Mouse (Mus musculus): ENCODE measurements around the gene Shank1. TPM values are rescaled to one million over a fixed set of nuclear protein-coding genes. Genes with fewer than 3 reads are reported as not detected.

The Shank1 gene
- under 1 TPM; 0.02 to 0.10 TPM for polyA plus RNA-seq (2017; shearing (Covaris generic))

DNA sequence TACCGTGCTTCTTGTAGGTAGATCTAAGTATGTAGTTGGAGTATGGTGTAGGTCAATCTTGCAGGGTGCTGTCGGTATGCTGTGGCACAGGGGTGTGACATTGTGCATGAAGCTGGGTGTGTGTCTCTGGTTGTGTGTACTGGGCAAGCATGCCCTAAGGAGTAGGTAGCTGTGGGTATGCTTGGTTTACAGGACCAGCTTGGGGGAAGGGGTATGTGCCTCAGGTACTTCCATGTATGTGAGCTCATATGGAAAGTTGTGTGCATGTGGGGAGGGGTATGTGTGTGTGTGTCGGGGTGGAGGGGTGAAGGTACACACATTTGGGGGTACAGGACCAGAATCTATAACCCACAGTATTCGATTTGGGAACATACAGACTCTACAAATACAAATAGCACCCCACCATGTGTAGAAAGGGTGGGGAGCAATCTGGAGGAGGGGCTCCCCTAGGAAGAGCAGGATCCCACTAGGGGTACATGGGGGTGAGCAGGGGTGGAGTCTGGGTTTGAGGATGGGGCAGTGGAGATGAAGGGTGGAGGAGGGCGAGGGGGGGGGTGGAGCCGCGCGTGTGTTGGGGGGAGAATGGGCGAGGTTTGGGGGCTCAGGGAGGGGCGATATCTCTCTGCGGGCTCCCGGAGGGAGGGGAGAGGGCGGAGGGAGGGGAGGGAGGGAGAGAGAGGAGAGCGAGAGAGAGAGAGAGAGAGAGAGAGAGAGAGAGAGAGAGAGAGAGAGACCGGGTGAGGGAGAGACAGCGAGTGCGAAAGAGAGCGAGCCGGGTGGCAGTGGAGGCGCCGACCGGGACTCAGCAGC, at the start of gene Shank1:
Shank1 (plus strand) TSS at position 779 of the 810 bp plus-strand sequence.

GRCm38 (mm10) chr7:44261147-44261546, 48.9 kb upstream of the Shank1 start, which contains the start of gene Gm15517:
Gene Gm15517 (plus strand): TSS chr7:44261447.

GRCm38 (mm10) chr7:44306516-44307240, 3.4 kb upstream of the Shank1 start, which contains the start of gene Clec11a:
Gene Clec11a (minus strand): TSS chr7:44306902.

GRCm38 (mm10) chr7:44383980-44384715, 74.1 kb downstream of the Shank1 start, which contains the start of gene Syt3:
Gene Syt3 (plus strand): TSS chr7:44384102.

DNA sequence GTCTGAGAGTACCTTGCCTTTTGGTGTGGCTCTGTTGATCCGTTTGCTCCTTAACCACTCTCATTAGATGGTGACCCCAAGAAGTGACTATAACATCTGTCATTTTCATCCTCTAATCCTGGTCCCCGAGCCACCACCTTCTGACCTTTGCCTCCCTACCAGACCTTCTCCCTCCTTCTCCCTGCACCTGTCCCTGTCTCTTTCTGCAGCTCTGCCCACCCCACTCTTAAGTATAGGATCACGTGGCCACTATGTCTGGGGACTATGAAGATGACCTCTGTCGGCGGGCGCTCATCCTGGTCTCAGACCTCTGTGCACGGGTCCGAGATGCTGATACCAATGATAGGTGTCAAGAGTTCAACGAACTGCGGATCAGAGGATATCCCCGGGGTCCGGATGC, 75.7 kb downstream of the Shank1 start, which contains the start of gene 1700008O03Rik:
1700008O03Rik (minus strand) TSS at position 101 of the 400 bp plus-strand sequence.

Other genes starting within 250 kb of the Shank1 start
- gene Klk1b21, start 207.9 kb upstream of the Shank1 start, polyA plus RNA-seq (2017; shearing (Covaris generic)): not detected
- gene Klk1b22, start 197.6 kb upstream of the Shank1 start, polyA plus RNA-seq (2017; shearing (Covaris generic)): not detected
- not detected for gene Klk1b16, start 173.5 kb upstream of the Shank1 start, polyA plus RNA-seq (2017; shearing (Covaris generic))
- not detected for gene Klk1b24, start 122.0 kb upstream of the Shank1 start, polyA plus RNA-seq (2017; shearing (Covaris generic))
- not detected for gene Klk1b3, start 112.1 kb upstream of the Shank1 start, polyA plus RNA-seq (2017; shearing (Covaris generic))
- gene Klk1b4, start 102.8 kb upstream of the Shank1 start, polyA plus RNA-seq (2017; shearing (Covaris generic)): not detected
- gene Klk1b5, start 94.3 kb upstream of the Shank1 start, polyA plus RNA-seq (2017; shearing (Covaris generic)): not detected
- under 1 TPM in 1 of 2 experiments, not detected in 1; 0.60 TPM for gene Klk1, start 84.9 kb upstream of the Shank1 start, polyA plus RNA-seq (2017; shearing (Covaris generic))
- not detected for gene Gm36864, start 74.1 kb upstream of the Shank1 start, polyA plus RNA-seq (2017; shearing (Covaris generic))
- gene 1700028J19Rik, start 63.6 kb upstream of the Shank1 start, polyA plus RNA-seq (2017; shearing (Covaris generic)): 1 to 10 TPM; 1.1 to 2.5 TPM
- gene 2410002F23Rik, start 63.5 kb upstream of the Shank1 start, polyA plus RNA-seq (2017; shearing (Covaris generic)): 100 to 1,000 TPM in 1 of 2 experiments, 10 to 100 TPM in 1; 86.7 to 118 TPM
- not detected for gene Acp4, start 52.9 kb upstream of the Shank1 start, polyA plus RNA-seq (2017; shearing (Covaris generic))
- gene Gm15517, start 48.8 kb upstream of the Shank1 start, polyA plus RNA-seq (2017; shearing (Covaris generic)): not detected
- under 1 TPM; 0.14 to 0.81 TPM for gene Clec11a, start 3.4 kb upstream of the Shank1 start, polyA plus RNA-seq (2017; shearing (Covaris generic))
- not detected for gene Syt3, start 73.8 kb downstream of the Shank1 start, polyA plus RNA-seq (2017; shearing (Covaris generic))
- gene 1700008O03Rik, start 75.6 kb downstream of the Shank1 start, polyA plus RNA-seq (2017; shearing (Covaris generic)): not detected
- under 1 TPM in 1 of 2 experiments, not detected in 1; 0.14 TPM for gene Lrrc4b, start 118.8 kb downstream of the Shank1 start, polyA plus RNA-seq (2017; shearing (Covaris generic))
- not detected for gene Aspdh, start 155.1 kb downstream of the Shank1 start, polyA plus RNA-seq (2017; shearing (Covaris generic))
- 10 to 100 TPM; 52.4 to 75.0 TPM for gene Josd2, start 157.7 kb downstream of the Shank1 start, polyA plus RNA-seq (2017; shearing (Covaris generic))
- gene Emc10, start 186.3 kb downstream of the Shank1 start, polyA plus RNA-seq (2017; shearing (Covaris generic)): 100 to 1,000 TPM; 160 to 164 TPM
- 1 to 10 TPM in 1 of 2 experiments, under 1 TPM in 1; 0.81 to 4.8 TPM for gene Fam71e1, start 186.3 kb downstream of the Shank1 start, polyA plus RNA-seq (2017; shearing (Covaris generic))
- not detected for gene Mybpc2, start 214.4 kb downstream of the Shank1 start, polyA plus RNA-seq (2017; shearing (Covaris generic))
- gene Spib, start 221.8 kb downstream of the Shank1 start, polyA plus RNA-seq (2017; shearing (Covaris generic)): 1 to 10 TPM; 2.1 to 2.8 TPM
- gene Pold1, start 238.6 kb downstream of the Shank1 start, polyA plus RNA-seq (2017; shearing (Covaris generic)): 10 to 100 TPM; 26.5 to 42.4 TPM
- gene Nr1h2, start 243.7 kb downstream of the Shank1 start, polyA plus RNA-seq (2017; shearing (Covaris generic)): 100 to 1,000 TPM; 130 to 142 TPM

Measured in activated CD4-positive, CD25-positive, alpha-beta regulatory T cell (primary cell).